Mouse (Mus musculus): ENCODE results near the gene Sult2b1.

DNA sequence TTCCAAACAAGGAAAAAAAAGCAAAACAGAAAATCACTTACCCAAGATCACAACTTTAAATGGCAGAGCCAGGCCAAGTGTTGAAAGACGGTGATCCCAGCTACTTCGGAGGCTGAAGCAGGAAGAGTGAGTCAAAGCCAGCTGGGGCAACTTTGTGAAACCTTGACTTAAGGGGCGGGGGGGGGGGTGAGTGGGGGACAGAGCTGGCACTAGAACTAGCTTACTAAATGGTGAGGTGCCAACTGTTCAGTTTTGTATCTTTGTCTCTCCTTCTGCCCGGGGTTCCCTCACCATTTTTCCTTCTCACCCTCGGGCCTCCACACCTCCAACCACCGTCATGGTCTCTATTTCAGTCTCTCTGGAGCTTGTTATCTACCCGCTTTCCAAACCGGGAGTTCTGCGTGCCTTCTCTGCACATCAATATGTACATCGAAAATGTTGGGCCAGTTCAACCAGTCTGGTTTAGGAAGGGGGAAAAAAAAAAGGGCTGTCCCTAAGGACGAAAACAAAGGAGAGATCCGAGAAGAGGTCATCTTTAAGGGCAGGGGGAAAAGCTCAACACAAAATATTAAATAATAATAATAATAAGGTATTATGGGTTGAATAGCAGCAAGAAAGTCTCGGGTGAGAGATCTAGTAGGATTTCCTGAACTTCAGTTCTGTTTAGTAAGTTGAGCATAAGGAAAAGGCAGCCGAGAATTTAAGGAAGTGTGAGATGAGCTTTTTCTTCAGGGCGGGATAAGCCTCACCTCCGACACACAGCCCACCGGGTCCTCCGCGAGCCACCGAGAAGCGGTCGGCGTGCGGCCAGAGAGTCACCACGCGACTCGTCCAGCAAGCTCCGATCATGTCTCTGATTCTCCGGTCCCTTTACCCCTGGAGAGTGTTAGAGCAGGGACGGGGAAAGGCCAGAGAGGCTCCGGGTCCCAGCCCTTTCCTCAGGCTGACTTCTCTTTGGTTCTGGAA lies 67.2 kb downstream of the Sult2b1 start:
- TF ChIP-seq POLR2A (IDR thresholded peaks at IDR 0.05; ENCODE audit: insufficient read depth, low read depth, low read length), result no peak
- TF ChIP-seq CTCF (IDR thresholded peaks at IDR 0.05), result no peak
- no peak for TF ChIP-seq EP300 (IDR thresholded peaks at IDR 0.05; ENCODE audit: insufficient read depth, low read depth, low read length)
